Mouse (Mus musculus) forebrain, embryonic 14.5 days (tissue): ENCODE measurements around the gene Eef1a1. TPM values are rescaled to one million over a fixed set of nuclear protein-coding genes. Genes with fewer than 3 reads are reported as not detected.

Source experiments
- ATAC-seq: fragments of 200-750 bp; cut with Nextera tagmentation; 2 replicates; pipeline ENCODE4 v1.8.0; 2017; ENCODE audit warnings: mild to moderate bottlenecking, moderate library complexity
- DNase-seq: peaks from one replicate; pipeline ENCODE4 v3.0.0-alpha.2; 2015; ENCODE audit warnings: low spot score
- H3K27ac ChIP-seq: fragments of 300-500 bp; sonication (generic); 2 replicates; pipeline ENCODE4 v1.5.1; 2014; ENCODE audit warnings: low read depth, mild to moderate bottlenecking, control low read depth, low read length, moderate library complexity
- H3K27me3 ChIP-seq: fragments of 300-500 bp; sonication (generic); replicated peaks from 2 replicates; pipeline ENCODE4 v1.6.1; 2014; ENCODE audit warnings: low read length, control low read depth, mixed read lengths; ENCODE audit not compliant: control insufficient read depth, insufficient read depth
- H3K36me3 ChIP-seq: fragments of 300-500 bp; sonication (generic); 2 replicates; pipeline ENCODE4 v1.6.1; 2014; ENCODE audit warnings: low read length, control low read depth; ENCODE audit not compliant: control insufficient read depth, insufficient read depth
- H3K4me1 ChIP-seq: fragments of 300-500 bp; sonication (generic); 2 replicates; pipeline ENCODE4 v1.6.1; 2014; ENCODE audit warnings: antibody characterized with exemption, low read length, control low read depth; ENCODE audit not compliant: control insufficient read depth, insufficient read depth
- H3K4me2 ChIP-seq: fragments of 300-500 bp; sonication (generic); 2 replicates; pipeline ENCODE4 v1.6.1; 2014; ENCODE audit warnings: mild to moderate bottlenecking, control low read depth, low read length
- H3K4me3 ChIP-seq: fragments of 300-500 bp; sonication (generic); 2 replicates; pipeline ENCODE4 v1.5.1; 2014; ENCODE audit warnings: low read depth, low read length, control low read depth
- H3K9ac ChIP-seq: fragments of 300-500 bp; sonication (generic); 2 replicates; pipeline ENCODE4 v1.6.1; 2014; ENCODE audit warnings: mild to moderate bottlenecking, low read length, control low read depth, moderate library complexity
- H3K9me3 ChIP-seq: fragments of 300-500 bp; sonication (generic); replicated peaks from 2 replicates; pipeline ENCODE4 v1.6.1; 2016; ENCODE audit warnings: low read length, control low read depth, mixed read lengths; ENCODE audit not compliant: control insufficient read depth
- WGBS: fragments of 180-500 bp; shearing (Covaris S2); extraction: QIAGEN DNeasy Blood & Tissue Kit; methylation state at CpG from one replicate; pipeline ENCODE4 v1.1.7; 2014; 5-methylcytosine and 5-hydroxymethylcytosine counted together
- polyA plus RNA-seq: library from polyadenylated mRNA; unstranded; fragments of >200 nt; fragmentation: Nextera tagmentation; extraction: Ambion mirVana; gene quantifications from 2 replicates; pipeline ENCODE4 v1.2.1, GENCODE M21; 2014

Eef1a1 gene
- 4,517 and 5,265 TPM in 2 replicates for polyA plus RNA-seq

GRCm38 (mm10) chr9:78488890-78489420, at the start of gene Eef1a1:
Gene Eef1a1 (minus strand): TSS chr9:78489151.
- Histone ChIP-seq H3K9me3 (no peaks in the 10 kb centered on the region), H3K9ac (peak within 1 kb of the TSS; percentile 52), H3K27me3 (no peaks in the 10 kb centered on the region), H3K27ac (peak within 1 kb of the TSS; percentile 16; the same call in 1 of the 2 replicates), H3K4me2 (peak within 1 kb of the TSS; percentile 63), H3K4me3 (peak within 1 kb of the TSS; percentile 30), H3K36me3 (no peaks in the 10 kb centered on the region), H3K4me1 (peaks cover 4% of the 10 kb centered on the region; the same call in 1 of the 2 replicates)
- DNase-seq (peak; percentile 33), ATAC-seq (peak; percentile 68)
- WGBS: 2% methylated on average over 15 of the region's 20 CpGs

- Histone ChIP-seq H3K27me3 (no peaks in the 10 kb centered on the region), H3K9me3 (no peaks in the 10 kb centered on the region), H3K9ac (no peak overlapping the region), H3K27ac (no peak overlapping the region), H3K4me2 (no peak overlapping the region), H3K36me3 (no peaks in the 10 kb centered on the region), H3K4me3 (no peak overlapping the region), H3K4me1 (no peaks in the 10 kb centered on the region)
- DNase-seq (no peak), ATAC-seq (no peak)
- WGBS: 76% methylated on average over 6 of the region's 6 CpGs
Measured at GRCm38 (mm10) chr9:78538421-78538820, 49.5 kb upstream of the Eef1a1 start.

GRCm38 (mm10) chr9:78537154-78537873, 48.4 kb upstream of the Eef1a1 start:
- H3K4me2 ChIP-seq: no peak overlapping the region
- H3K4me1 ChIP-seq: no peaks in the 10 kb centered on the region
- H3K4me3 ChIP-seq: no peak overlapping the region
- peak; percentile 84 for ATAC-seq
- H3K36me3 ChIP-seq: no peaks in the 10 kb centered on the region
- peak; percentile 75 for DNase-seq
- H3K27me3 ChIP-seq: no peaks in the 10 kb centered on the region
- no peak overlapping the region for H3K27ac ChIP-seq
- 58% methylated on average over 9 of the region's 9 CpGs for WGBS
- H3K9me3 ChIP-seq: no peaks in the 10 kb centered on the region
- H3K9ac ChIP-seq: no peak overlapping the region

DNA sequence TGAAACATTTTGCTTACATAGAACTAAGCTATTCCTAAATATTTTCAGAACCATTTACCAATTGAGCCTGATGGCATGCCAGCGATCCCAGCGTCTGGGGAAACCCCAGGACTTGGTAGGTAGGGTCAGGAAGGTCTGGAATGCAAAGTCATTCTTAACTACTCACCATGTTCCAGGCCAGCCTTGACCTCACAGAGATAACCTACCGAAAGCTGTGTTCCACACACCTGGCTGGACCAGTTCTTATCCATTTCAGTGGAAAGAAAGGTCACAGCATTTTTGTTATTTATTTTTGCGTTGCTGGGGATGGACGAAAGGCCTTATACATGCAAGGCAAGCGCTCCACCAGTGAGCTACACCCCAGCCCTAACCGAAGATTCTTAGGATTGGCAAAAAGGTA, 45.7 kb upstream of the Eef1a1 start:
- Histone ChIP-seq H3K9me3 (no peaks in the 10 kb centered on the region), H3K4me3 (no peak overlapping the region), H3K27ac (no peak overlapping the region), H3K4me1 (no peaks in the 10 kb centered on the region), H3K36me3 (no peaks in the 10 kb centered on the region), H3K4me2 (no peak overlapping the region), H3K27me3 (no peaks in the 10 kb centered on the region), H3K9ac (no peak overlapping the region)
- no peak for ATAC-seq
- DNase-seq: no peak
- WGBS: 95% methylated on average over 7 of the region's 7 CpGs

DNA sequence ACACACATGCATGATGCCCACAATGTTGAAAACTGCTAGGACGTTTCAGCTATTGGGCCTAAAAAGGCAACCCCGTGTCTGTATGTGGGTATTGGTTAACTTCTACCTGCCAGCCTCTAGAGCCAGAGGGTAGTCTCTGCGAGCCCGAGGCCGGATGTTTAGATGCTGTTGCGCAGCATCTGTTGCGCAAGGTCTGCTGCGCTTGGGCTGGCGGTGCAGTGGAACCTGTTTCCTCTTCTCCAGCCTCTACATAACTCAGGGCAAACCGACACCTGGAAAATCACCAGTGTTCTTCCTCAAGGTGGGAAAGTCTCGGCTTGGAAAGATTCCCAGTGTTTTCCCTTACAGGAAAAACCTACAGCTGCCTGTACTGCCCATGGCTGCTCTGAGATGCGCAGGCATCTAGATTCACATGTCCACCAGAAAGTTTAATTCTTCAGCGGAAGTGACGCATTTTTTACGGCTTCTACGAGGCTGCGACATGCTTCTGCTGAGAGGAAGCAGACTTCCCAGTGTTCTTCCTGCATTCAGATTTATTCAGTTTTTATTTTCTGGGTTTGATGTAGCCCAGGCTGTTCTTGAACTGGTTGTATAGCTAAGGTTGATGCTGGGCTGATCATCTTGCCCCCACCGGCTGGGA, 44.5 kb upstream of the Eef1a1 start:
- Histone ChIP-seq H3K4me3 (no peak overlapping the region), H3K4me1 (no peaks in the 10 kb centered on the region; the same call in 1 of the 2 replicates), H3K4me2 (no peak overlapping the region), H3K27me3 (no peaks in the 10 kb centered on the region), H3K9me3 (no peaks in the 10 kb centered on the region), H3K27ac (no peak overlapping the region), H3K9ac (no peak overlapping the region), H3K36me3 (no peaks in the 10 kb centered on the region)
- DNase-seq: no peak
- 89% methylated on average over 18 of the region's 18 CpGs for WGBS
- ATAC-seq: no peak

- H3K27ac ChIP-seq: no peak overlapping the region
- H3K4me2 ChIP-seq: no peak overlapping the region
- no peak overlapping the region for H3K4me3 ChIP-seq
- H3K9me3 ChIP-seq: no peaks in the 10 kb centered on the region
- H3K9ac ChIP-seq: no peak overlapping the region
- no peak for DNase-seq
- 87% methylated on average over 9 of the region's 9 CpGs for WGBS
- H3K4me1 ChIP-seq: no peaks in the 10 kb centered on the region; the same call in 1 of the 2 replicates
- no peaks in the 10 kb centered on the region for H3K27me3 ChIP-seq
- H3K36me3 ChIP-seq: no peaks in the 10 kb centered on the region
- no peak for ATAC-seq
Measured at GRCm38 (mm10) chr9:78532341-78532819, 43.4 kb upstream of the Eef1a1 start.

- Histone ChIP-seq H3K36me3 (no peaks in the 10 kb centered on the region), H3K27me3 (no peaks in the 10 kb centered on the region), H3K4me1 (peaks cover 3% of the 10 kb centered on the region), H3K4me2 (no peak overlapping the region), H3K9me3 (no peaks in the 10 kb centered on the region), H3K4me3 (no peak overlapping the region), H3K9ac (no peak overlapping the region), H3K27ac (no peak overlapping the region)
- 58% methylated on average over 5 of the region's 5 CpGs for WGBS
- ATAC-seq (no peak), DNase-seq (peak; percentile 17)
Measured at GRCm38 (mm10) chr9:78531816-78532215, 42.9 kb upstream of the Eef1a1 start.

DNA sequence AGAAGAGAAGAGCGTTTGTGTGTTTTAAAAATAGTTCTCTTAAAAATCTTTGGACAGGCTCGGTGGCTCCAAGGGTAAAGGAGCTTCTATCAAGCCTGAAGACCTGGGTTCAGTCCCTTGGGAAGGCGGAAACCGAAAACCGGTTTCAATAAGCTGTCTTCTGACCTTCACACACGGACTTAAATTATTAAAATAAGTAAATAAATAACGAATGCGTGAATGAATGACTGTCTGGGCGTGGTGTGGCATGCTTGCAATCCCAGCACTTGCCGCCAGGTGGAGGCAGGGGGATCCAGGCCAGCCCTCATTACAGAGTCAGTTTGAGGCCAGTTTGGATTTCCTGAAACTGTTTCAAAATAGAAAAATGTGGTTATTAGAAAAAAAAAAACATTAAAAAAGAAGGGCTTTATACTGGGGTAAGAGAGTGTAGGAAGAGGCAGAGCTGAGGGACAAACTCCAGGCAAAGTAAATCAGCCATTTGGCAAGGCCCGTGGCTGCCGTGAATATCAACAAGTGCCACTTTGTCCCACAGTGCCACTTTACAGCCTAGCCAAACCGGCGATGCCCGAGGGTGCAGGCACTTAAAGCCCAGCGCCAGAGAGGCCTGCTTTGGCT, 38.9 kb upstream of the Eef1a1 start:
- H3K9me3 ChIP-seq: no peaks in the 10 kb centered on the region
- H3K4me1 ChIP-seq: peaks cover 3% of the 10 kb centered on the region
- H3K4me3 ChIP-seq: peak overlapping the region; percentile 45
- H3K9ac ChIP-seq: peak overlapping the region; percentile 64
- ATAC-seq (peak; percentile 71), DNase-seq (peak; percentile 81)
- H3K27ac ChIP-seq: peak overlapping the region; percentile 74; the same call in 1 of the 2 replicates
- H3K4me2 ChIP-seq: peak overlapping the region; percentile 90
- 0 out of 2 replicates have a peak, but pooled peaks cover 4% of the 10 kb centered on the region for H3K36me3 ChIP-seq
- 1% methylated on average over 16 of the region's 16 CpGs for WGBS
- no peaks in the 10 kb centered on the region for H3K27me3 ChIP-seq
